Mouse (Mus musculus) neural tube, embryonic 12.5 days (tissue): Measurements from ENCODE around the gene Fut4. TPM values are rescaled to one million over a fixed set of nuclear protein-coding genes. Genes with fewer than 3 reads are reported as not detected.
"Not testable (repeated sequence)": the region's sequence is repeated elsewhere in the genome, so short reads cannot be mapped to it uniquely, and the experiment has no call there.

Experiments used
- ATAC-seq: fragments of 200-750 bp; cut with Nextera tagmentation; 2 replicates; pipeline ENCODE4 v1.8.0; 2017; ENCODE audit warnings: low read depth, mild to moderate bottlenecking, moderate TSS enrichment, moderate library complexity; ENCODE audit not compliant: low FRiP score
- H3K27ac ChIP-seq: fragments of 300-500 bp; sonication (generic); 2 replicates; pipeline ENCODE4 v1.5.1; 2016
- H3K27me3 ChIP-seq: fragments of 300-500 bp; sonication (generic); replicated peaks from 2 replicates; pipeline ENCODE4 v1.6.1; 2016; ENCODE audit warnings: mild to moderate bottlenecking
- H3K36me3 ChIP-seq: fragments of 300-500 bp; sonication (generic); 2 replicates; pipeline ENCODE4 v1.6.1; 2016; ENCODE audit warnings: mild to moderate bottlenecking
- H3K4me1 ChIP-seq: fragments of 300-500 bp; sonication (generic); 2 replicates; pipeline ENCODE4 v1.6.1; 2016
- H3K4me2 ChIP-seq: fragments of 300-500 bp; sonication (generic); replicated peaks from 2 replicates; pipeline ENCODE4 v1.6.1; 2016; ENCODE audit warnings: mild to moderate bottlenecking
- H3K4me3 ChIP-seq: fragments of 300-500 bp; sonication (generic); 2 replicates; pipeline ENCODE4 v1.5.1; 2016
- H3K9ac ChIP-seq: fragments of 300-500 bp; sonication (generic); 2 replicates; pipeline ENCODE4 v1.6.1; 2016; ENCODE audit warnings: mild to moderate bottlenecking
- H3K9me3 ChIP-seq: fragments of 300-500 bp; sonication (generic); 2 replicates; pipeline ENCODE4 v1.6.1; 2016; ENCODE audit warnings: mild to moderate bottlenecking
- WGBS: fragments of 180-500 bp; shearing (Covaris S2); methylation state at CpG from one replicate; pipeline ENCODE4 v1.1.7; 2016; 5-methylcytosine and 5-hydroxymethylcytosine counted together
- polyA plus RNA-seq: library from polyadenylated mRNA; unstranded; fragments of >200 nt; fragmentation: Nextera tagmentation; extraction: Ambion mirVana; gene quantifications from 2 replicates; pipeline ENCODE4 v1.2.1, GENCODE M21; 2016

Gene Fut4
- polyA plus RNA-seq, 1 experiment from 2014 or later: 2.2 TPM

DNA sequence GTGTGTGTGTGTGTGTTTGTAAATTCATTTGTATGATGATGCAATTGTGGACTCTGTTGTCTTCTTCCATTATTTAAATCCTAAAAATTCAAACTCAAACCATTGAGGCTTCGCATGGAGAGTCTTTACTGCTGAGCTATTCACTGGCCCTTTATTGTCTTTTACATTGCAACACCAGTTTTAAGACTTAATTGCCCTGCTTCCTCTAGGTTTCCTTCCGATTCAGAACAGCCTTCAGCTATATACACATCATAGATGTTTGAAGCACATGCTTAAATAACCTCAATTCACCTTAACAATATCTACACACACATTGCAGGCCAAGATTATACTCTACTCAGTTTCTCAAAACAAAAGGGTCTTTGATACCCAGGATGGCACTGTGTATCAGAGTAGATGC, 31.8 kb downstream of the Fut4 start:
- H3K4me1 ChIP-seq: 0 out of 2 replicates have a peak, but pooled peaks cover 2% of the 10 kb centered on the region
- no peak overlapping the region for H3K27ac ChIP-seq
- no peaks in the 10 kb centered on the region for H3K9me3 ChIP-seq
- H3K4me3 ChIP-seq: no peak overlapping the region
- no peak overlapping the region for H3K9ac ChIP-seq
- no peaks in the 10 kb centered on the region for H3K27me3 ChIP-seq
- no peak for ATAC-seq
- H3K4me2 ChIP-seq: no peak overlapping the region
- no peaks in the 10 kb centered on the region for H3K36me3 ChIP-seq
- 13% methylated on average over 2 of the region's 2 CpGs for WGBS

DNA sequence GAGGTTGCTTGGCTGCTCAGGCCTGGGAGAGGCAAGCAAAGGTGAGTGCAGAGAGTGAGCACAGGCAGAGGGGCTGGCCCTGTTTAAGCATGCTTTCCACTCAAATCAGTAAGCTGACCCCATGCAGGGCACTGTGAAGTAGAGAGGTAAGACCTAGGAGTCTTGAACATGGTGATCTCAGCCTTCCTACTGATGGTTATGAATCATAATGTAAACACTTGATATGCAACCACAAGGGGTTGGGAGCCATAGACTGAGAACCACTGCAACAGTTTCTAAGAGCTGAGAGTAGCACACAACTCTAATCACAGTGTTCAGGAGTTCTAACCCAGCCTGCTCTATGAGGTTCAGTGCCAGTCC, 33.9 kb downstream of the Fut4 start:
- no peaks in the 10 kb centered on the region for H3K27me3 ChIP-seq
- peaks cover 10% of the 10 kb centered on the region; the same call in 1 of the 2 replicates for H3K4me1 ChIP-seq
- no peak overlapping the region for H3K4me2 ChIP-seq
- ATAC-seq: no peak
- H3K36me3 ChIP-seq: no peaks in the 10 kb centered on the region
- no peak overlapping the region for H3K27ac ChIP-seq
- H3K9me3 ChIP-seq: no peaks in the 10 kb centered on the region
- no peak overlapping the region for H3K9ac ChIP-seq
- H3K4me3 ChIP-seq: no peak overlapping the region

- ATAC-seq: no peak
- Histone ChIP-seq H3K9ac (no peak overlapping the region), H3K27me3 (no peaks in the 10 kb centered on the region), H3K36me3 (no peaks in the 10 kb centered on the region), H3K4me1 (peaks cover 10% of the 10 kb centered on the region; the same call in 1 of the 2 replicates), H3K27ac (no peak overlapping the region), H3K9me3 (no peaks in the 10 kb centered on the region), H3K4me2 (no peak overlapping the region), H3K4me3 (no peak overlapping the region)
- 76% methylated on average over 14 of the region's 14 CpGs for WGBS
Observed at GRCm38 (mm10) chr9:14717689-14718331, 34.4 kb downstream of the Fut4 start.

GRCm38 (mm10) chr9:14715258-14715657, 36.9 kb downstream of the Fut4 start:
- no peak overlapping the region for H3K4me2 ChIP-seq
- no peaks in the 10 kb centered on the region for H3K9me3 ChIP-seq
- H3K27ac ChIP-seq: no peak overlapping the region
- no peaks in the 10 kb centered on the region for H3K27me3 ChIP-seq
- H3K4me3 ChIP-seq: no peak overlapping the region
- H3K36me3 ChIP-seq: no peaks in the 10 kb centered on the region
- 77% methylated on average over 15 of the region's 15 CpGs for WGBS
- H3K4me1 ChIP-seq: peaks cover 10% of the 10 kb centered on the region; the same call in 1 of the 2 replicates
- 0 out of 2 replicates have a peak, but pooled peaks have one; percentile 51 for ATAC-seq
- no peak overlapping the region for H3K9ac ChIP-seq

GRCm38 (mm10) chr9:14710910-14711309, 41.3 kb downstream of the Fut4 start:
- Histone ChIP-seq H3K4me2 (no peak overlapping the region), H3K4me3 (no peak overlapping the region), H3K36me3 (no peaks in the 10 kb centered on the region), H3K27ac (no peak overlapping the region), H3K27me3 (no peaks in the 10 kb centered on the region), H3K4me1 (peaks cover 10% of the 10 kb centered on the region; the same call in 1 of the 2 replicates), H3K9ac (no peak overlapping the region), H3K9me3 (no peaks in the 10 kb centered on the region)
- 85% methylated on average over 3 of the region's 3 CpGs for WGBS
- no peak for ATAC-seq

GRCm38 (mm10) chr9:14705321-14706162, 46.7 kb downstream of the Fut4 start:
- ATAC-seq: 0 out of 2 replicates have a peak, but pooled peaks have one; percentile 9
- H3K27ac ChIP-seq: no peak overlapping the region
- WGBS: 73% methylated on average over 13 of the region's 13 CpGs
- no peak overlapping the region for H3K9ac ChIP-seq
- no peak overlapping the region for H3K4me3 ChIP-seq
- H3K27me3 ChIP-seq: no peaks in the 10 kb centered on the region
- H3K36me3 ChIP-seq: no peaks in the 10 kb centered on the region
- H3K4me2 ChIP-seq: no peak overlapping the region
- H3K4me1 ChIP-seq: no peaks in the 10 kb centered on the region
- no peaks in the 10 kb centered on the region for H3K9me3 ChIP-seq

DNA sequence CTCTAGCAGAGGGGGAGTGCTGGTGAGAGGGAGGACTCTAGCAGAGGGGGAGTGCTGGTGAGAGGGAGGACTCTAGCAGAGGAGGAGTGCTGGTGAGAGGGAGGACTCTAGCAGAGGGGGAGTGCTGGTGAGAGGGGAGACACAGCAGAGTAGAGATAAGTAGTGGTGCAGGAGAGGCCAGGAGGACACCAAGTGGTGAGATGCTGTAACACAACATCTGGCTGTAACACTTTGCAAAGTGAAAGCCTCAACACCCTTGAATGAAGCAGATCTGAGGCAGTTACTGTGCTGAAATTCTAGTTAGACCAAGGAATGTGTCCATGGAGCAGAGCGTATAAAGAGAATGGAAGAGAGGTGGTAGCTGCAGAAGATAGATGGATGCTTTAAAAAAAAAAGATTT, 51.4 kb downstream of the Fut4 start:
- not testable (repeated sequence) for H3K4me2 ChIP-seq, H3K9ac ChIP-seq, H3K27ac ChIP-seq, H3K4me3 ChIP-seq, H3K27me3 ChIP-seq, ATAC-seq, H3K36me3 ChIP-seq, H3K9me3 ChIP-seq, H3K4me1 ChIP-seq
- WGBS: 94% methylated on average over 1 of the region's 1 CpGs

DNA sequence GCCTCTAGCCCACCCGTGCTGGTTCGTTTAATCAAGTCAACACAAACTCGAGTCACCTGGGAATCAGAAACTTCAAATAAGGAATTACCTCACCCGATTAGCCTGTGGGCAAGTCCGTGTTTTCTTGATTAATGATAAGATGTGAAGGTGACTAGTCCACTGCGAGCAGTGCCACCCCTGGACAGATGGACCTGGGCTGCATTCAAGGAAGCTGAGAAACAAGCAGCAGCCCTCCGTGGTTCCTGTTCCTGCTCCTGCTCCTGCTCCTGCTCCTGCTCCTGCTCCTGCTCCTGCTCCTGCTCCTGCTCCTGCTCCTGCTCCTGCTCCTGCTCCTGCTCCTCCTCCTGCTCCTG, 52.9 kb downstream of the Fut4 start:
- Histone ChIP-seq H3K27ac (no peak overlapping the region), H3K9ac (no peak overlapping the region), H3K36me3 (no peaks in the 10 kb centered on the region), H3K4me3 (no peak overlapping the region), H3K4me1 (no peaks in the 10 kb centered on the region), H3K27me3 (no peaks in the 10 kb centered on the region), H3K4me2 (no peak overlapping the region), H3K9me3 (no peaks in the 10 kb centered on the region)
- WGBS: 52% methylated on average over 7 of the region's 7 CpGs
- 0 out of 2 replicates have a peak, but pooled peaks have one; percentile 13 for ATAC-seq

DNA sequence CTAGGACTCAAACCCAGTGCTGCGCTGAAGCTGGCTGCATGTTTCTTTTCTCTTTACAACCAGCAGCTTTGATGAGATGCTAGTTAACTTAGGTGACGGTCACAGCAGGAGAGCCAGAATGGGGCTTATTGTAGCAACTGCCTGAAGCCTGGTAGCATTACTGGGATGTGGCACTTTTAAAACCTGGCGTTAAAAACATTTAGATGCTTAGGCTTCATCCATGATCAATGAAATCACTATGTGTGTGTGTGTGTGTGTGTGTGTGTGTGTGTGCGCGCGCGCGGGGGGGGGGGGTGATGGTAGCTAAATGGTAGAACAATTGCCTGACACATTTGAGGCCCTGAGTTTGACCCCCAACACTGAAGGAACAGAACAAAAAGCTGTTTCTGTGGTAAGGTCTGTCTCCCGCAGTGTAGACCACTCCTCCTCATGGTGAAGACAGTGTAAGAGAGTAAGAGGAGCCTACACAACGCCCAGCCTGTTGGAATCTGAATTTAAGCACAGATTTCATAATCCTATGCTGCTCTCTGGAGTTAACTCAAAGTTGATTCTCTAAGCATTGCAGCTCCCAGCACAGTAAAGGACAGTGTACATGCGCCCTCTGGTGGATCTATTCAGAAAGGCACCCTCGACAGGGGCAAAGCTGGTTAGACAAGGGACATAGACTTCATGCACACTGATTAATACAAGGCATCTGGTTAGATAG, 53.5 kb downstream of the Fut4 start:
- peak; percentile 87 for ATAC-seq
- Histone ChIP-seq H3K9ac (no peak overlapping the region), H3K4me2 (no peak overlapping the region), H3K4me3 (no peak overlapping the region), H3K36me3 (no peaks in the 10 kb centered on the region), H3K27ac (no peak overlapping the region), H3K27me3 (no peaks in the 10 kb centered on the region), H3K9me3 (no peaks in the 10 kb centered on the region), H3K4me1 (no peaks in the 10 kb centered on the region)
- WGBS: 51% methylated on average over 12 of the region's 12 CpGs

Other genes with a start within 250 kb of the Fut4 start
- gene Amotl1, start 107.3 kb downstream of the Fut4 start, polyA plus RNA-seq: 13.5 and 13.8 TPM in 2 replicates
- 0.57 and 0.61 TPM in 2 replicates for gene Piwil4, start 11.7 kb downstream of the Fut4 start, polyA plus RNA-seq
- gene 1700012B09Rik, start 18.6 kb upstream of the Fut4 start, polyA plus RNA-seq: 0.56 TPM in 1 of 2 replicates, not detected in the other
- gene Mre11a, start 32.3 kb upstream of the Fut4 start, polyA plus RNA-seq: 19.7 and 21.9 TPM in 2 replicates
- 41.8 and 45.1 TPM in 2 replicates for gene Ankrd49, start 32.5 kb upstream of the Fut4 start, polyA plus RNA-seq
- 0.42 and 0.90 TPM in 2 replicates for gene Gpr83, start 107.8 kb upstream of the Fut4 start, polyA plus RNA-seq
- not detected in 2 replicates for gene Izumo1r, start 151.6 kb upstream of the Fut4 start, polyA plus RNA-seq